Mouse (Mus musculus): Measurements from ENCODE around the gene Wdr5.

The Wdr5 gene

GRCm38 (mm10) chr2:27514639-27515328, at the start of gene Wdr5:
TSS of gene Wdr5 (plus strand) at chr2:27515157.
- peak; percentile 98 to 99 for DNase-seq (ENCODE audit: low spot score in 2 of 2)

- DNase-seq (ENCODE audit: low spot score in 2 of 2) = no peak
Observed at GRCm38 (mm10) chr2:27469292-27469990, 45.5 kb upstream of the Wdr5 start.

GRCm38 (mm10) chr2:27469991-27470355, 45.0 kb upstream of the Wdr5 start:
- DNase-seq (ENCODE audit: low spot score in 2 of 2) = no peak

- no peak for DNase-seq (ENCODE audit: low spot score in 2 of 2)
Observed at GRCm38 (mm10) chr2:27470535-27470934, 44.4 kb upstream of the Wdr5 start.

GRCm38 (mm10) chr2:27471170-27471584, 43.8 kb upstream of the Wdr5 start:
- DNase-seq (ENCODE audit: low spot score in 2 of 2) = no peak

- no peak for DNase-seq (ENCODE audit: low spot score in 2 of 2)
Observed at GRCm38 (mm10) chr2:27473061-27473765, 41.7 kb upstream of the Wdr5 start.

GRCm38 (mm10) chr2:27473911-27474310, 41.0 kb upstream of the Wdr5 start:
- DNase-seq (ENCODE audit: low spot score in 2 of 2) = no peak

- peak in 1 of 2 experiments; percentile 30 for DNase-seq (ENCODE audit: low spot score in 2 of 2)
Observed at GRCm38 (mm10) chr2:27474621-27475484, 40.1 kb upstream of the Wdr5 start.

- peak; percentile 74 to 86 for DNase-seq (ENCODE audit: low spot score in 2 of 2)
Observed at GRCm38 (mm10) chr2:27475495-27476302, 39.3 kb upstream of the Wdr5 start.

- no peak for DNase-seq (ENCODE audit: low spot score in 2 of 2)
Observed at GRCm38 (mm10) chr2:27476303-27477192, 38.4 kb upstream of the Wdr5 start.

GRCm38 (mm10) chr2:27479821-27480220, 35.1 kb upstream of the Wdr5 start:
- DNase-seq (ENCODE audit: low spot score in 2 of 2) = no peak

GRCm38 (mm10) chr2:27480367-27480766, 34.6 kb upstream of the Wdr5 start:
- no peak for DNase-seq (ENCODE audit: low spot score in 2 of 2)

GRCm38 (mm10) chr2:27482265-27482861, 32.6 kb upstream of the Wdr5 start:
- DNase-seq (ENCODE audit: low spot score in 2 of 2) = no peak

GRCm38 (mm10) chr2:27486725-27487124, 28.2 kb upstream of the Wdr5 start:
- DNase-seq (ENCODE audit: low spot score in 2 of 2) = no peak

- no peak for DNase-seq (ENCODE audit: low spot score in 2 of 2)
Observed at GRCm38 (mm10) chr2:27487336-27488049, 27.5 kb upstream of the Wdr5 start.

GRCm38 (mm10) chr2:27488362-27488761, 26.6 kb upstream of the Wdr5 start:
- DNase-seq (ENCODE audit: low spot score in 2 of 2) = no peak

GRCm38 (mm10) chr2:27490939-27491338, 24.0 kb upstream of the Wdr5 start:
- DNase-seq (ENCODE audit: low spot score in 2 of 2) = no peak

GRCm38 (mm10) chr2:27493971-27494370, 21.0 kb upstream of the Wdr5 start:
- DNase-seq (ENCODE audit: low spot score in 2 of 2) = no peak
